Mouse (Mus musculus) liver, adult 2 months (tissue): ENCODE measurements at regions not wholly inside any gene's neighbourhood (a gene's known extent, or its start where the extent isn't known, plus 50 kb on each side); places are given as distances from the start of the nearest gene placed in this dataset.

Source experiments
- DNase-seq: peaks from one replicate; pipeline ENCODE4 v3.0.0-alpha.2; 2011; ENCODE audit warnings: low read depth, low spot score; ENCODE audit errors: extremely low read depth
- H3K27ac ChIP-seq: fragments of 200-500 bp; replicated peaks from 2 replicates; pipeline ENCODE4 v1.5.1; 2012; ENCODE audit warnings: low read depth, mild to moderate bottlenecking, control low read depth, inconsistent platforms, low read length; ENCODE audit not compliant: insufficient read depth
- H3K27me3 ChIP-seq: fragments of 200-500 bp; 2 replicates; pipeline ENCODE4 v1.6.1; 2012; ENCODE audit warnings: mild to moderate bottlenecking, moderate library complexity, low read length, inconsistent platforms; ENCODE audit not compliant: control insufficient read depth, insufficient read depth
- H3K36me3 ChIP-seq: fragments of 200-500 bp; 2 replicates; pipeline ENCODE4 v1.6.1; 2012; ENCODE audit warnings: low read length, inconsistent platforms; ENCODE audit not compliant: control insufficient read depth, insufficient read depth
- H3K4me1 ChIP-seq: fragments of 200-500 bp; 2 replicates; pipeline ENCODE4 v1.6.1; 2011; ENCODE audit warnings: low read length; ENCODE audit not compliant: control insufficient read depth, insufficient read depth
- H3K4me3 ChIP-seq: fragments of 200-500 bp; 2 replicates; pipeline ENCODE4 v1.5.1; 2011; ENCODE audit warnings: low read depth, mild to moderate bottlenecking, control low read depth, low read length, moderate library complexity; ENCODE audit not compliant: insufficient read depth
- H3K79me2 ChIP-seq: fragments of 200-500 bp; 2 replicates; pipeline ENCODE4 v1.6.1; 2012; ENCODE audit warnings: inconsistent platforms, mild to moderate bottlenecking, low read length, moderate library complexity; ENCODE audit not compliant: control insufficient read depth, insufficient read depth
- H3K9ac ChIP-seq: fragments of 200-500 bp; 2 replicates; pipeline ENCODE4 v1.6.1; 2012; ENCODE audit warnings: low read depth, mild to moderate bottlenecking, control low read depth, inconsistent platforms, low read length
- CTCF ChIP-seq: fragments of 200-500 bp; IDR thresholded peaks from 2 replicates; pipeline ENCODE4 v1.5.1; 2011; ENCODE audit warnings: low read depth, low read length, control low read depth
- POLR2A ChIP-seq: fragments of 200-500 bp; IDR thresholded peaks from 2 replicates; pipeline ENCODE4 v1.6.1; 2011; ENCODE audit warnings: low read length, control low read depth; ENCODE audit not compliant: insufficient read depth; ENCODE audit errors: extremely low read depth
- WGBS: fragments of 180-500 bp; shearing (Covaris S2); methylation state at CpG from one replicate; pipeline ENCODE4 v1.1.7; 2018; 5-methylcytosine and 5-hydroxymethylcytosine counted together

- Histone ChIP-seq H3K36me3 (no peaks in the 10 kb centered on the region), H3K4me3 (no peak overlapping the region), H3K27me3 (no peaks in the 10 kb centered on the region), H3K79me2 (no peaks in the 10 kb centered on the region), H3K27ac (no peak overlapping the region), H3K4me1 (no peaks in the 10 kb centered on the region), H3K9ac (no peak overlapping the region)
- no peak for DNase-seq
- TF ChIP-seq POLR2A (no peak), CTCF (no peak)
- WGBS, result 87% methylated on average over 7 of the region's 7 CpGs
These were observed 108.5 kb upstream of the Hs3st3a1 start for GRCm38 (mm10) chr11:64326646-64327045.

- TF ChIP-seq CTCF (no peak), POLR2A (no peak)
- Histone ChIP-seq H3K9ac (no peak overlapping the region), H3K27me3 (no peaks in the 10 kb centered on the region), H3K4me1 (no peaks in the 10 kb centered on the region), H3K4me3 (no peak overlapping the region), H3K36me3 (no peaks in the 10 kb centered on the region), H3K79me2 (no peaks in the 10 kb centered on the region), H3K27ac (no peak overlapping the region)
- DNase-seq, result no peak
- 88% methylated on average over 8 of the region's 8 CpGs for WGBS
These were observed 113.2 kb upstream of the Hs3st3a1 start for GRCm38 (mm10) chr11:64321900-64322425.

- H3K9ac ChIP-seq, result no peak overlapping the region
- TF ChIP-seq CTCF (no peak), POLR2A (no peak)
- H3K27me3 ChIP-seq, result no peaks in the 10 kb centered on the region
- H3K4me1 ChIP-seq, result no peaks in the 10 kb centered on the region
- WGBS, result 90% methylated on average over 6 of the region's 6 CpGs
- no peak overlapping the region for H3K27ac ChIP-seq
- H3K79me2 ChIP-seq, result no peaks in the 10 kb centered on the region
- H3K36me3 ChIP-seq, result no peaks in the 10 kb centered on the region
- H3K4me3 ChIP-seq, result no peak overlapping the region
- no peak for DNase-seq
These were observed 117.7 kb upstream of the Hs3st3a1 start for GRCm38 (mm10) chr11:64317458-64317857.

GRCm38 (mm10) chr11:64314997-64315396, 120.1 kb upstream of the Hs3st3a1 start:
- no peaks in the 10 kb centered on the region for H3K27me3 ChIP-seq
- no peak for TF ChIP-seq POLR2A
- no peak for TF ChIP-seq CTCF
- no peak overlapping the region for H3K4me3 ChIP-seq
- H3K36me3 ChIP-seq, result no peaks in the 10 kb centered on the region
- no peaks in the 10 kb centered on the region for H3K4me1 ChIP-seq
- H3K27ac ChIP-seq, result no peak overlapping the region
- WGBS, result 52% methylated on average over 5 of the region's 5 CpGs
- DNase-seq, result no peak
- no peaks in the 10 kb centered on the region for H3K79me2 ChIP-seq
- H3K9ac ChIP-seq, result no peak overlapping the region

GRCm38 (mm10) chr11:64313241-64313640, 121.9 kb upstream of the Hs3st3a1 start:
- no peak for DNase-seq
- no peaks in the 10 kb centered on the region for H3K79me2 ChIP-seq
- H3K27ac ChIP-seq, result no peak overlapping the region
- 80% methylated on average over 5 of the region's 5 CpGs for WGBS
- no peaks in the 10 kb centered on the region for H3K4me1 ChIP-seq
- TF ChIP-seq POLR2A (no peak), CTCF (no peak)
- no peak overlapping the region for H3K4me3 ChIP-seq
- H3K9ac ChIP-seq, result no peak overlapping the region
- H3K36me3 ChIP-seq, result no peaks in the 10 kb centered on the region
- no peaks in the 10 kb centered on the region for H3K27me3 ChIP-seq

- no peaks in the 10 kb centered on the region for H3K4me1 ChIP-seq
- no peak for DNase-seq
- TF ChIP-seq CTCF (no peak), POLR2A (no peak)
- H3K4me3 ChIP-seq, result no peak overlapping the region
- no peak overlapping the region for H3K9ac ChIP-seq
- no peaks in the 10 kb centered on the region for H3K36me3 ChIP-seq
- no peaks in the 10 kb centered on the region for H3K79me2 ChIP-seq
- no peaks in the 10 kb centered on the region for H3K27me3 ChIP-seq
- no peak overlapping the region for H3K27ac ChIP-seq
These were observed 125.3 kb upstream of the Hs3st3a1 start for GRCm38 (mm10) chr11:64309881-64310280.
